Mouse (Mus musculus) monocyte, adult 5-6 weeks (primary cell): Measurements from ENCODE around the gene Scfd2. TPM values are rescaled to one million over a fixed set of nuclear protein-coding genes. Genes with fewer than 3 reads are reported as not detected.

Experiments used
- ATAC-seq: fragments of 153-309, 156-312 bp; replicated peaks from 2 replicates; pipeline ENCODE4 v1.8.0; 2017; ENCODE audit warnings: mild to moderate bottlenecking; ENCODE audit not compliant: low TSS enrichment, insufficient number of reproducible peaks, severe bottlenecking, poor library complexity, low FRiP score
- total RNA-seq: library from RNA; stranded (forward); fragments of 200-1000, 200-491, 200-594 nt; gene quantifications from 3 replicates; pipeline ENCODE4 v1.2.3, GENCODE M21; 2017

Gene Scfd2
- total RNA-seq, 1 experiment from 2014 or later: 15.9 TPM

DNA sequence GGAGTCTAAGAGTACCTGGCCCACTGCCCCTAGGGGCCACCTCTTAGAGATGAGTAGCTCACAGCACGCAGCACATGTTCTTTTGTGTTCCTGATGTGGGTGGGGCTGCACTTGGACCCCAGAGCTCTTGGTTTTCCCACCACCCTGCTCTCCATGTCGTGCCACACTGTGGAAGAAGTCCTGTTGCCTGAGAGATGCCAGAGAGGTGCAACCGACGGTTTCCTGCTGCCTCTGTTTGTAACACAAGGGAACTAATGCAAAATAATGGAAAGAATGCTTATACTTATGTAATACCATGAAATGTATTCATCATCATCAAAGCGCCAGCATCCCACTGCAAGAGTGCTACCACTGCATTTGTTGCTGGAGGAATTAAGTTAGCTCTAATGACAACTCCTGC lies 238.0 kb downstream of the Scfd2 start:
- no peak for ATAC-seq

DNA sequence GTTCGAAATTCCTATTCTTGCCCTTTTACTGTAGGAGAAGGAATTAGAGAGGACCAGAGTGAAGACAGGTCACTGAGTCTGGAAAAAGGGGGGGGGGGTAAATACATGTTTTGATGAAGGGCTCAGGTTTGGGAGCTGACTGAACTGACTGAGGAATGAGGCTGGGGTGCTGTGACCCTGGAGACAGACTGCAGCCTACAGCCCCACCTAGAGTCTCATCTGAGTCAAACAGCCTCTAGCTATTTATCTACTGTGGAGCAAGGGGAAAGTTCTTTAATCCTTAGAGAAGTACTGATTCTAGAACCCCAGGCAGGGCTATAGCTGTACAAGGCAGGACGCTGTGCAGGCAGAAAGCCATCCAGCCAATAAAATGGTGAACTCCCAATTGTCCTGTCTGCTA lies 239.5 kb downstream of the Scfd2 start:
- no peak for ATAC-seq

GRCm38 (mm10) chr5:74291575-74291974 lies 240.0 kb downstream of the Scfd2 start:
- ATAC-seq: no peak

DNA sequence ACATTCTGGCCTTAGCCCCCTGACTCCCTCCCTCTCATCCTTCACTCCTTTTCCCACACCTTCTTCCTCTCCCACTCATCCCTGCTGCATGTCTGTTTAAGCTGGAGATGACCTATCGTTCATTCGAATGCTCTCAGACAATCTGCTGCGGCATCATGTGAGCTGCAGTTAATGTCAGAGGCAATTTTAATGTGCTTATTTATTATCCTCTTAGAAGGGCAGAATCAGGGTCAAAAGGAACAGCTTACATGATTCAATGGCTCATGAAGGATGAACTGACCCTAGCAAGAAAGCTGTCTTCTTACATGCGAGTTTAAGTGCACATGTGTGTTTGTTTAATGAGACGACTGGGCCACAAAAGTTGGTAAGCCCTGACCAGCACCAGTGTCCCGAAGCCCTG lies 241.6 kb downstream of the Scfd2 start:
- ATAC-seq: no peak

DNA sequence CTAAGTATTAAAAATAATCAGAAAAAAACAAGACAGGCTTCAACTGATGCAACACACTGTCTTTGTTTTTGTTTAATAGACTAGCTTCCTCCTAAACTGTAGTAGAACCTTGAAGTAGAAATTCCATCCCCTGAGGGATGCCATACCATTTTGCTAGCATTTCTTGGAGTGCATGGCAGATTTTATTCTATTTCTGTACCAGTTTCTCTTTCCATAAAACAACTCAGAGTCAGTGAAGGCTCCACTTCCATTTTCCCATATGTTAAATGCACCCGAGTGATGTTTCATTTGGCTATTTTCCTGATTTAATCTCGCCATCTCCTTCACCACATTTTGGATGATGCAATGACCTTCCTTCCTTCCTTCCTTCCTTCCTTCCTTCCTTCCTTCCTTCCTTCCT lies 243.4 kb downstream of the Scfd2 start:
- ATAC-seq: no peak

DNA sequence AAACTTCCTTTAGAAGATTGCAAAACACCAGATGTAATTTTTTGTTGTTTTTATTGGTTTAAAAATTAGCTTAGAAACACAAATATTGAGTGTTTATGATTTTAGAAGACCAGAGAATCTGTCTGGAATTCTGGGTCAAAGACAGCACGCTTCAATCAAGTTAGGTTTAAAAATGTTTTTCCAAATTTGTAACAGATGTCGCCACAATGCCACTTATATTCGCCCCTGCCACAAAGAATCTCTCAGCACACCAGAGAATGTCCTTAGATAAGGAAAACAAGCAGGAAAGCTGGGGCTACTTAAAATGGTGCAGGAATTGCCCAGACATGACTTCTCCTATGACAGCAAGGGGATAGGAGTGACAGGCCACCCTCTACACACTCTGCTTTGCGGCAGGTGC lies 245.3 kb downstream of the Scfd2 start:
- no peak for ATAC-seq

GRCm38 (mm10) chr5:74285764-74286163 lies 245.8 kb downstream of the Scfd2 start:
- no peak for ATAC-seq

DNA sequence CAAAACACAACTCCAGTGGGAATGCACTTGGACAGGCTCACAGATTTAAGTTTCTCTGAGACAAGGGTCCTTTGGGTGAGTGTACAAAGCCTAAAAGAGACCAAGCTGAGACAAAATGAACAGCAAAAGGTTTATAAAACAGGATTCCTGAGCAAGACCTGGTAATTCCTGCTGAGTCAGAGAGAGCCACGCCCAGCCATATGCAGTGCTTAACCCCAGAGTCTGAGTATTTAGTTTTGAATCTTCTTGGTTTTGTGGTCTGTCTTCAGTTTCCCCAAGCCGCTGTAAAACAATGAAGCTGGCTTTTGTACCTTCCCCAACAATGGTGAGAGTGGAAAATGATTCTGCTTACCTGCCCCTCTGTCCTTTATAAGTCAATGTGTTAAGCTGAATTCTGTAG lies 246.3 kb downstream of the Scfd2 start:
- no peak for ATAC-seq

GRCm38 (mm10) chr5:74283545-74283944 lies 248.0 kb downstream of the Scfd2 start:
- ATAC-seq: no peak

- no peak for ATAC-seq
These were observed 250.1 kb downstream of the Scfd2 start for GRCm38 (mm10) chr5:74281480-74281879.

DNA sequence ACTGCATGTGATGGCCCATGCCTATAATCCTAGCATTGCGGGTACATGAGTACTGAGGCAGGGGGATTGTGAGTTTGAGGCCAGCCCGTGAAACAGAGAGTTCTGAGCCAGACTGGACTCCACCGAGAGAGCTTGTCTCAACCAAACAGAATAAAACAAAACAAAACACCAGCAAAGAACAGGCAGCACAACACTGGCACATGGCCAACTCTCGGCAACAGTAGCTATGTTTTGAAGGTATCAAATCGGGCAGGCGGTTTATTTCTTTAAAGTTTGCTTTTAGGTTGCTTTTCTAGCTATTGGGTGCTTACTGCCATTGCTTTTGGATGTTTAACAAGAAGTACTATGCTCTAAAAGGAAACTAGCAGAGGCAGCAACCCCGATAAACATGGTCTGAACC lies 251.9 kb downstream of the Scfd2 start:
- ATAC-seq: no peak

DNA sequence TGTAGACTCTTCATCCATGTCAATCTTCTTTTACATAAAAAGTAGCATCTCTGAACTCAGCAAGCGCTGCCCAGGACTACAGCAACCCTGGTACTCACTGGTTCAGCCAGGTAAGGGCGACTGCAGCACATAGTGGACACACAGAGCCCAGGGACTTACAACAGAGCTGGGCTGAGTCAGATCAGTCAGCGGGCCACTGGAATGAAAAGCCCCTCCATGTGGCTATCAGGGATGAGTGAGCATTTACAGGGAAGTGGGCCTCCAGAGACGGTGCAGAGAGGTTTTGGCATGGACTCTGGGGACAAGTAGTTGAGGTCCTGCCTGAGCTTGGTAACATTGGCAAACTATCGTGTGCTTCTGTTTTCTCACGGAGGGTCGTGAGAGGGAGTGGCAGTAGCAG lies 253.1 kb downstream of the Scfd2 start:
- ATAC-seq: no peak

- ATAC-seq: 0 out of 2 replicates have a peak, but pooled peaks have one; percentile 59
These were observed 253.8 kb downstream of the Scfd2 start for GRCm38 (mm10) chr5:74277712-74278111.

GRCm38 (mm10) chr5:74277216-74277615 lies 254.3 kb downstream of the Scfd2 start:
- ATAC-seq: no peak

DNA sequence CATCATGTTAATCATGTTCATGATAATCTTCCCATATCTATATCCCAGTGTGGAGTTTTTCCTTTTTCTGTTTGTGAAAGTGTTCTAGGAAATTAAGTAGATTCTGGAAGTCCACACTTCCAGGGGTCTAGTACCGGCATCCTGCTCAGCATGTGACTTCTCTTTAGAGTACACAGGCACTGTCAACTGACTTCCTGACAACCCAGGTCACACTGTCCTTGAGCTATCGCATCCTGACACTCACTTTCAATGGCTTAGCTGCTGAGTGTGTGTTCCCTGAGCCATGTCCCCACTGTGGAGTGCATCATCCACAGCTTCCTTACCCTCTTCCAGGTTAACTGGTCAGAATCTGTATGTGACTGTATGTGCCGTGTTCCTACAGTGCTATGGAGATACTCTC lies 258.2 kb downstream of the Scfd2 start:
- ATAC-seq: no peak

DNA sequence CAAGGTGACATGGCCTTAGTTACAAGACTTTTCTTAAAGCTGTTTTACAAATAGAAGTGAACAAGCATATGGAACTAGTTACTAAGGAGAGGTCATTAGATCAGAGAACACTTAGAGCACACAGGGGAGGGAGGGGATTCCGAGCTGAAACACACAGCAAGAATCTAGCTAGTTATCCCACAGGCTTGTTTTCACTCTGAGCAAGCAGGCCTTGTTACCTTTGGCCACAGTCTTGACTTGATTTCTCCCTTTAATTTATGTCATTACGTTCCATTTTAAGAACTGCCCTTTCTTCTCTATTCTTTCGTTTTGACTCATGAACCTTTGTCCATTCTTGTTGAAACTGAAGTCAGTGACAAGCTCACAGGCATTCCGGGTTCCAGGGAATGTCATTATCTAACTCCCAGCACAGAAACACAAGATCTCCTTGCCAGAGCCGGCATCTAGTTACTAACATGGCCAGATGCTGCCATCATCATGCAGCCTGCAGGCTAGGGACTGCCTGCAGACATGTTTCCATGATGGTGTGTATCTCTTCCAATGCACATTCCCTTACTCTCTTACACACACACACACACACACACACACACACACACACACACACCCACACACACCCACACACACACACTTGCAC lies 263.7 kb downstream of the Scfd2 start:
- no peak for ATAC-seq

DNA sequence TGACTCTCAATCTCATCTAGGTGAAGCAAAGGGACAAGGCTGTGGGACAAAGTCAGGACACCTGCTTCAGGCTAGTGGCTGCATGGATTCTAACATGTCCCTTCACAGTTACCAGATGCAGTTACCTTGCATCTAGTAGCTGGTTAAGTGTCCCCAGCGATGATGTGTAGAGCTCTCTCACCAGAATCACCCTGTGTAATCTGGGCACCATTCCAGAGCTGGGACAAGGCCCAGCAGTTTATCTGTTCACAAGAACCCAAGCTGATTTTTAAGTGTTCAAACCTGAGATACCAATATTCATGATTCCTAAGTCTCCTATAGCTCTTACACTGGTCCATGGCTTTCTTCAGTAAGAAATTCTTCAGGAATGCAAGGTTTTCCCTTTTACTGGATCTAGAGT lies 264.4 kb downstream of the Scfd2 start:
- no peak for ATAC-seq

DNA sequence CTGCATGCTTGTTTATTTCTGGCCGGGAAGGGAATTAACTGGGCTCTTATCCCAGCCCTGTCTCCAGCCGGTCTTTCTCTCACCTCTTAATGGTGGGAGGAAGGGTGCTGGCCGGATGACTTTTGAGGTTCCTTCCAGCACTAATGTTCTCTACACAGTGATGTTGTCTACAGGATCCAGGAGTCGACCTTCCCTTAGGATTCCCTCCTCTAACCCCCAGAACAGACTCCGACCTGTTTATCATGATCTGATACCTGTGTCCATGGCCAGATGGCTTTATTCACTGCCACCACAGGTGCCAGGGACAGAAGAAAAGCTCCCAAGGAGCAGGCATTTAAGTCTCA lies 265.1 kb downstream of the Scfd2 start:
- no peak for ATAC-seq

DNA sequence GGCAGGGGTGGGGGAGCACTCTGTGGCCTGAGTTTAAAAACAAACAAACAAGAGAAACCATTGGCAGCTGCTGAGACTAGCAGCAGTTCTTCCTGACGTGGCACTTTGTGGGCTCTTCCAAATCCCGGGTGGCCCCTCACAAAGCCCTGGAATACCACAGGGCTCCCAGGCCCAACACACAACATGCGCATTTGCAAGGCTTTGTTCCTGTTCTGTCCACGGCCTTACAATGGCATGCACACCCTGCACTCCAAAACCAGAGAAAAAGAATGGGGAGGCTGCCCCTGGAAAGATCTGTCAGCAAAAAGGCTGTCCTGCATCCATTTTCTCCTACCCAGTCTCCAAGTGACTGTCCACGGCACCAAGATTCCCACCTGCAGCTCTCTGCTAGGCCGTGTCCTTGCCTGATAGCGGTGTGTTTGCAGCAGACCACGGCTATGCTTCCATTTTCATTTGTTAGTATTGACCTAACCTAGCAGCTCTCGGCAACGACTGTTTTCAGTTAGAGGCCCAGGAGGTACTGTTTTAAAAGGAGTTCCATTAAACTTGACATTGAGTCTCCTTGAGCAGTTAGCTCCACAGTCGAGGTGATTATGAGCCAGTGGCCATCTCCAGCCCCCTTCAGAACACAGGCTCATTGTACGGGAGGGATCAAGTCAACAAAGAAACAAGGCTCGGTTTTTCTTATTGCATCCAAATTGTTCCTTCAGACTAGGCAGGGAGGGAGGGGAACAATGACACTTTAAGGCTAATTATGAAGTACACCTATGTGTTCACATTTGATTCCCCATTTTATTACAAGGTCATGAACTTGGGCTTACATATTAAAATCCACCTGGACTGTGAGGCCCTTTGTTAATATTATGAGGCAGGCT lies 265.7 kb downstream of the Scfd2 start:
- ATAC-seq: no peak

- no peak for ATAC-seq
These were observed 266.4 kb downstream of the Scfd2 start for GRCm38 (mm10) chr5:74265151-74265550.
